Mouse (Mus musculus) neural tube, embryonic 14.5 days (tissue): Measurements from ENCODE around the gene Rbm33. TPM values are rescaled to one million over a fixed set of nuclear protein-coding genes. Genes with fewer than 3 reads are reported as not detected.

Experiments used
- ATAC-seq: fragments of 200-750 bp; cut with Nextera tagmentation; 2 replicates; pipeline ENCODE4 v1.8.0; 2017; ENCODE audit warnings: low read depth, mild to moderate bottlenecking, moderate TSS enrichment, moderate library complexity
- H3K27ac ChIP-seq: fragments of 300-500 bp; sonication (generic); 2 replicates; pipeline ENCODE4 v1.5.1; 2014; ENCODE audit warnings: low read depth, mild to moderate bottlenecking, control low read depth, low read length, moderate library complexity, mixed read lengths
- H3K27me3 ChIP-seq: fragments of 300-500 bp; sonication (generic); 2 replicates; pipeline ENCODE4 v1.6.1; 2014; ENCODE audit warnings: low read length; ENCODE audit not compliant: control insufficient read depth, insufficient read depth
- H3K36me3 ChIP-seq: fragments of 300-500 bp; sonication (generic); 2 replicates; pipeline ENCODE4 v1.6.1; 2014; ENCODE audit warnings: low read length, mixed read lengths; ENCODE audit not compliant: control insufficient read depth, insufficient read depth
- H3K4me1 ChIP-seq: fragments of 300-500 bp; sonication (generic); 2 replicates; pipeline ENCODE4 v1.6.1; 2014; ENCODE audit warnings: low read length; ENCODE audit not compliant: control insufficient read depth, insufficient read depth
- H3K4me2 ChIP-seq: fragments of 300-500 bp; sonication (generic); 2 replicates; pipeline ENCODE4 v1.6.1; 2014; ENCODE audit warnings: mild to moderate bottlenecking, low read depth, low read length, control low read depth
- H3K4me3 ChIP-seq: fragments of 300-500 bp; sonication (generic); 2 replicates; pipeline ENCODE4 v1.5.1; 2014; ENCODE audit warnings: low read depth, low read length, control low read depth, mixed read lengths
- H3K9ac ChIP-seq: fragments of 300-500 bp; sonication (generic); replicated peaks from 2 replicates; pipeline ENCODE4 v1.6.1; 2014; ENCODE audit warnings: low read depth, mild to moderate bottlenecking, control low read depth, low read length, mixed read lengths
- H3K9me3 ChIP-seq: fragments of 300-500 bp; sonication (generic); 2 replicates; pipeline ENCODE4 v1.6.1; 2016; ENCODE audit warnings: low read length; ENCODE audit not compliant: control insufficient read depth
- WGBS: fragments of 180-500 bp; shearing (Covaris S2); extraction: QIAGEN DNeasy Blood & Tissue Kit; methylation state at CpG from one replicate; pipeline ENCODE4 v1.1.7; 2014; 5-methylcytosine and 5-hydroxymethylcytosine counted together
- polyA plus RNA-seq: library from polyadenylated mRNA; unstranded; fragments of >200 nt; fragmentation: Nextera tagmentation; extraction: Ambion mirVana; gene quantifications from 2 replicates; pipeline ENCODE4 v1.2.1, GENCODE M21; 2014

Gene Rbm33
- polyA plus RNA-seq, 1 experiment from 2014 or later, result 26.6 TPM

DNA sequence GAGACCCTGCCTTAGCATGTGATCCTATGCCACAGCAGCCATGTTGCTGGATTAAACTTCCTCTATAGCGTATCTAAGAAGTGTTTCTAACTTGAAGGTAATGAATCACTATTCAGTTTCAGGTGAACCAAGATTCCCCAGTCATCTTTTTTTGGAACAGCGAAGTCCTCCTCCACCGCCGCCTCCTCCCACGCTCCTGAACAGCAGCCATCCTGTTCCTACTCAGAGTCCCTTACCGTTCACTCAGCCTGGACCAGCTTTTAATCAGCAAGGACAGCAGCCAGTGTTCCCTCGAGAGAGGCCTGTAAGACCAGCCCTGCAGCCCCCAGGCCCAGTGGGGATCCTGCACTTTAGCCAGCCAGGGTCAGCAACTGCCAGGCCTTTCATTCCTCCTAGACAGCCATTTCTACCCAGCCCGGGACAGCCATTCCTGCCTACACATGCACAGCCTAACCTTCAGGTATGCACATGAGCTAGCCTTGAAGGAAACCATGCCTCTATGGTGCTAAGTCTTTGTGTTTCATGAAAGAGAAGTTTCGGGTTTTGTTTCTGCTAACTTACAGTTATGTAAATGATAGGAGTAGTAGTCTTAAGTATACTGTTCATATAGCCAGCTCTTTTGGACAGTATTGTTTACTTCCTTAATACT is 70.7 kb downstream of the Rbm33 start:
- Histone ChIP-seq H3K9me3 (no peaks in the 10 kb centered on the region), H3K36me3 (peaks cover 45% of the 10 kb centered on the region), H3K27me3 (no peaks in the 10 kb centered on the region), H3K4me2 (no peak overlapping the region), H3K27ac (no peak overlapping the region), H3K9ac (no peak overlapping the region), H3K4me1 (no peaks in the 10 kb centered on the region), H3K4me3 (no peak overlapping the region)
- peak; percentile 17; the same call in 1 of the 2 replicates for ATAC-seq
- 91% methylated on average over 9 of the region's 9 CpGs for WGBS

DNA sequence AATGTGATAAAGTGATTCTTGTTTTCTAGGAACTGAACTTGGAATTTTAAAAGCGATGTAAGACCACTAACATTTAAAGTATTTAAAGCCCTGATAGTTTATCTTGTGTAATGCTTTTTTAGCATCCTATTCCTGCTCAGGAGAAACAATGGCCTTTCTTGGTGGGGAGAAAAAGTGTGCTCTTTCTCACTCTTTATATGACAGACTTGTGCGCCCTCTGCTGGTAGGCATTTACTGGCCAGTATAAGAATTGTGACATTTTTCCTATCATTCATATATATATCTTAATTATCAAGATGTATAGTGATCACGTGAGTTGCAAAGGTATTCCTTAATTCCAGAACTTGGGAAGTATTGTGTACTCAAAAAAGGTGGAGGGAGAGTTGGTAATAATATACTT is 71.3 kb downstream of the Rbm33 start:
- H3K9ac ChIP-seq, result no peak overlapping the region
- no peaks in the 10 kb centered on the region for H3K27me3 ChIP-seq
- H3K4me3 ChIP-seq, result no peak overlapping the region
- H3K4me2 ChIP-seq, result no peak overlapping the region
- no peaks in the 10 kb centered on the region for H3K9me3 ChIP-seq
- H3K4me1 ChIP-seq, result no peaks in the 10 kb centered on the region
- no peak for ATAC-seq
- no peak overlapping the region for H3K27ac ChIP-seq
- 69% methylated on average over 3 of the region's 3 CpGs for WGBS
- peaks cover 45% of the 10 kb centered on the region for H3K36me3 ChIP-seq

DNA sequence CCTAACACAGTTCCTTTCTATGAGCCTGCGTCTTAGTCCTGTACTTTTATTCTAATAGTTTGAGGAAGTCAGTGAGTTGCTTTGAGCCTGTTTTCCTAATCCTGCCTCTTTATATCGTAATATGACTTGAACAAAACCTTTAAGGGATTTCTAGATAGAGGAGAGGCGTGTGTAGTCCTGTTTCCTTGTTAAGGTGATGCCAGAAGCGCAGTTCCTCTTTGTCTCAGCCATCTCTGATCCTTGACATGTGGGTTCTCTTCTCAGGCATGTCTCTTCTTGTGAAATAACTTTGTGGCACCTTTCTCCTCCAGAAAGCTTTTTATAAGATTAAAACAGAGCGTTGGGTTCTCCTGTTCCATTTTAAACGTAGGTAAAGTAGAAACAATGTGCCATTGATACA is 73.3 kb downstream of the Rbm33 start:
- H3K27ac ChIP-seq, result no peak overlapping the region
- no peak overlapping the region for H3K4me2 ChIP-seq
- ATAC-seq, result no peak
- H3K9ac ChIP-seq, result no peak overlapping the region
- no peaks in the 10 kb centered on the region for H3K9me3 ChIP-seq
- H3K4me3 ChIP-seq, result no peak overlapping the region
- H3K4me1 ChIP-seq, result no peaks in the 10 kb centered on the region
- 95% methylated on average over 6 of the region's 6 CpGs for WGBS
- H3K36me3 ChIP-seq, result peaks cover 57% of the 10 kb centered on the region
- H3K27me3 ChIP-seq, result no peaks in the 10 kb centered on the region

DNA sequence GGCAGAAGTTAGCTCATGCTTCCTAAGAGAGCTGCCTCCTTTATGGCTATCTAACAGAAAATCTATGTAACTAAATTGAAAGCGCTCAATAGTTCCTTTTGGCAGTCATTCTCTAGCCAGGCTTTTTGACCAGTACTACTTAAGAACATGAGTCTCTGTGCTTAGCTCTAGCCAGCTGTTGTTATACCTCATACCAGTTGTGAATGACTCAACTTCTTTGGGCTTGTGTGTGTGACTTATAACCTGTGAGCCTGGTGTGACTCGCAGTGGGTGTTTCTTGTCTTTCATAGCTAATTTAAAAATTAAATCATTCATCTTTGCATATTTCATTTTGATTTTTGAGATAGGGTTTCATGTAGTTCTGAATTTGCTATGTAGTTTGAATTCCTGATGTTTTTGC is 80.4 kb downstream of the Rbm33 start:
- no peaks in the 10 kb centered on the region for H3K4me1 ChIP-seq
- H3K4me2 ChIP-seq, result no peak overlapping the region
- H3K27me3 ChIP-seq, result no peaks in the 10 kb centered on the region
- no peak overlapping the region for H3K9ac ChIP-seq
- no peak overlapping the region for H3K27ac ChIP-seq
- ATAC-seq, result no peak
- WGBS, result 99% methylated on average over 2 of the region's 2 CpGs
- H3K36me3 ChIP-seq, result peaks cover 17% of the 10 kb centered on the region
- no peak overlapping the region for H3K4me3 ChIP-seq
- no peaks in the 10 kb centered on the region for H3K9me3 ChIP-seq

DNA sequence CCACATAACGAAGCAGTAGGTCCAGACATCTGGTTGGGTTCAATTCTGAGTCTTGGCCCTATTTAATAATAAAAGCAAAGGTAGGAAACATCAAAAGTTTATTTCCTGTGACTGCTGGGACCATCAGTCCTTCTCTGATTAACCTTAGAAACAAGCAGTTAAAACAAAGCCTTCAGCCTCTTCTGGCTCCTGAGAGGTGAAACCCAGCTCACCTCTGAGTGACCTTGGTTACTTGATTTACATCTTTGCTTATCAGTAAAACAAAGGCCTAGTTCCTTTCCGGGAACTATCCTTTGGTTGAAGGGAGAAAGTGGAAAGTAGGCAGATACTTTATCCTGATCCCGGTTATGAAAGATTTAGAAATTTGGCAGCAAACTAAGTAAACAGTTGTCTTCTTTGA is 81.8 kb downstream of the Rbm33 start:
- Histone ChIP-seq H3K4me3 (no peak overlapping the region), H3K4me1 (no peaks in the 10 kb centered on the region), H3K4me2 (no peak overlapping the region), H3K27me3 (no peaks in the 10 kb centered on the region), H3K27ac (no peak overlapping the region), H3K36me3 (peaks cover 17% of the 10 kb centered on the region), H3K9ac (no peak overlapping the region), H3K9me3 (no peaks in the 10 kb centered on the region)
- ATAC-seq, result no peak
- WGBS, result 85% methylated on average over 3 of the region's 3 CpGs

DNA sequence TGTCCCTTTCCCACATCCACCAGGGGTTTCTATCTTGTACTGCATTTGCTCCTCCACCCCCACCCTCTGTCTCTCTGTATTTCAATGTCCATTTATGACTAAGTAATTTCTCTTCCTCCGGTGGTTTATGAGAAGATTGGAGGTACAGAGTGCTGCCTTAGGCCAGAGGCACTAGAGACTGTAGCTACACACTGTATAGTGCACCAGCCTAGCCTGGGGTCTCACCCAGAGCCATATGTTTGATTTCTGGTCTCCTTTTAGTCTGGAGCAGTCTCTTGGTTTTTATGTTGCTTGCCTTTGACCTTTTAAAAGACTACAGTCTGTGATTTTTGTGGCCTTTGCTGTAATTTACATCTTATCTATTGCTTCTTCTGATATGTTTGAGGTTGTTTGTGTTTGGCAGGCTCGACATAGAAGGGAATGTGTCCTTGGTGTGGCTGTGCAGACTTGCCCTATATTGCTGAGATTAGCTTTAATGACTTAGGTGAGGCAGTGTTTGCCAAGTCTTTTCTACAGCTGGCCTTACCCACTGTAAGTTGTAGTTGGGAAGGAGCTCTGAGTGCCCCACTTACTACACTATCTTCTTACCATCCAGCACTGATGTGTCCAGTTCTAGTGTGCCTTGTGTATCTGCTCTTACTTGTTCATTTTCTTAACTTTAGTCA is 82.7 kb downstream of the Rbm33 start:
- ATAC-seq, result no peak
- Histone ChIP-seq H3K27me3 (no peaks in the 10 kb centered on the region), H3K4me3 (no peak overlapping the region), H3K36me3 (peaks cover 9% of the 10 kb centered on the region), H3K4me1 (no peaks in the 10 kb centered on the region), H3K4me2 (no peak overlapping the region), H3K27ac (no peak overlapping the region), H3K9ac (no peak overlapping the region), H3K9me3 (no peaks in the 10 kb centered on the region)
- 84% methylated on average over 2 of the region's 2 CpGs for WGBS

DNA sequence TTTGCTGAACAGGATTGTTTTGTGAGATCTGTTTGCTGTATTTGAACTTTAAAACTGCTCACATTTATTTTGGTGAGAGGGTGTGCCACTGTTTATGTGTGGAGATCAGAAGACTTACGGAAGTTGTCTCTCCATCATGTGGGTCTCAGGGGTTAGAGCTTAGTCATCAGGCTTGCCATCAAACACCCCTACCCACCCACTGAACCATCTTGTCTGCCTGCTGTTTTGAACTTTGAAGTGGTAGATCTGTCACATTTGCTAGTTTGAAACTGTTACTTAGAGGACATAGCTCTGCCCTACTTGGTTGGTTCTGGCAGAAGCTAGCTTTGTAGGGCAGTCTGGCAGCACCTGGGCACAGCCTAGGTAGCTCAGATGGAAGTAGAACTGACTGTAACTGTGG is 85.8 kb downstream of the Rbm33 start:
- Histone ChIP-seq H3K27ac (no peak overlapping the region), H3K9ac (no peak overlapping the region), H3K4me2 (no peak overlapping the region), H3K36me3 (no peaks in the 10 kb centered on the region), H3K4me1 (no peaks in the 10 kb centered on the region), H3K9me3 (no peaks in the 10 kb centered on the region), H3K27me3 (no peaks in the 10 kb centered on the region), H3K4me3 (no peak overlapping the region)
- WGBS, result 87% methylated on average over 1 of the region's 1 CpGs
- no peak for ATAC-seq

DNA sequence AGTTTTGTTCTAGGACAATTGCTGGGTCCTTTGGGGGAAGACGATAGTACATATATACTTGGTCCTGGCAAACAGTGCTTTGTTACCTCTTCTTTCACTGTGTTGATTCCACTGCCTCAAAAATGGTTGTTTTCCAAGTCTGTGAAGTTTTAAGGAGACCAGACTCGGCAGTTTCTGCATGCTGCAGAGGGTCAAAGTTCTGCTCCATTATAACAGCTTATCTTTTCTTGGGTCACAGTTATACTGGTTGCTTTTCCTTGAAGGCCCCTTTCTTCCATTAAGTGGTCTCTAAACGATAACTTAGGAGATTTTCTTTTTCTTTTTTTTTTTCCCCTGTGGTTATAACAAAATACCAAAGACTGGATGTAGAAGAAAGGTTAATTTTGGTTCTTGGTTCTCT is 89.7 kb downstream of the Rbm33 start:
- H3K27me3 ChIP-seq, result no peaks in the 10 kb centered on the region
- H3K4me3 ChIP-seq, result no peak overlapping the region
- 96% methylated on average over 3 of the region's 3 CpGs for WGBS
- H3K9ac ChIP-seq, result no peak overlapping the region
- no peaks in the 10 kb centered on the region for H3K4me1 ChIP-seq
- no peaks in the 10 kb centered on the region for H3K9me3 ChIP-seq
- H3K36me3 ChIP-seq, result peaks cover 6% of the 10 kb centered on the region; the same call in 1 of the 2 replicates
- no peak for ATAC-seq
- H3K27ac ChIP-seq, result no peak overlapping the region
- no peak overlapping the region for H3K4me2 ChIP-seq

DNA sequence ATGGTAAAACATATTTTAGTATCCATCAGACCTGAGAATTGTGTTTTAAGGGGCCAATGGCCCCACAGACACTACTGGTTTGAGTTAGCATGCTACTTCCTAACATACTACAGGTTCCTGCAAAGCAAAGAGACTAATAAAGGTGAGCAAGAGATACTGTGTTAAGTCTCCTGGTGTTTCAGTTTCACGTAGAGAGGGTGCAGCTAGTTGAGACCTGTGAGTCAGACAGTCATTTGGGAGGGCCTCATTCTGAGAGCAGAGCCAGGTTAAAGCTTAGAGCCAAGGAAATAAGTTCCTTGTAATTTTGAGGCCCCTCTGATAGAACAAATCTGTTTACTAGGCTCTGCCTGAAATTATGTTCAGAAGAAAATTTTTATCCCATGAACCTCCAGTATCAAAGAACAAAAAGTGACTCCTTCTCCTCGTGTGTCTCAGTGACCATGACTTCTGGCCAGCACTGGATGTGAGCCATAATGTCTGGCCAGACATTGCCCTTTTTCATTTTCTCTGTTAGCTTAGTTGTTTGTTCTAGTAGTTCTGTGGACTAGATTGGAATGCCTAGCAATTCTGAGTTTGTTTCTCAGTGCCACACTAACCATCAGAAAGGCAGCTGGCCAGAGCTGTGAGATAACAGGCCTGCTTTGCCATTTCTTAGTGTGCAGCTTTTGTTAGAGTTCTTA is 95.2 kb downstream of the Rbm33 start:
- no peaks in the 10 kb centered on the region for H3K9me3 ChIP-seq
- no peak overlapping the region for H3K27ac ChIP-seq
- peaks cover 47% of the 10 kb centered on the region for H3K36me3 ChIP-seq
- no peak overlapping the region for H3K4me2 ChIP-seq
- H3K9ac ChIP-seq, result no peak overlapping the region
- no peaks in the 10 kb centered on the region for H3K27me3 ChIP-seq
- H3K4me1 ChIP-seq, result no peaks in the 10 kb centered on the region
- 90% methylated on average over 2 of the region's 2 CpGs for WGBS
- no peak for ATAC-seq
- H3K4me3 ChIP-seq, result no peak overlapping the region
